In genomic region chr5:107496047-107496446, GRCm38 (mm10) we compare ENCODE assay signal across 19 mouse cellular contexts. TPM values are rescaled to one million over a fixed set of nuclear protein-coding genes. Genes with fewer than 3 reads are reported as not detected.
DNase-seq lines count a peak whose midpoint lies in the region; ATAC-seq and TF ChIP-seq lines count a peak whose summit lies in the region.
"Had no signal": no experiment of that assay in that cellular context is flagged by ENCODE, and none has a peak within 500 bp of the region (broad histone marks: within the 10 kb centered on the region; RNA-seq: fewer than 3 reads in every experiment).

No protein-coding gene starts in this region.

- no peak for ATAC-seq in forebrain, embryonic 13.5 days
- no peak for ATAC-seq in forebrain, embryonic 11.5 days (replicated peaks; ENCODE audit: low FRiP score)
- no peak for ATAC-seq in midbrain, embryonic 11.5 days (ENCODE audit: low FRiP score)
- ATAC-seq in midbrain, postnatal 0 days (ENCODE audit: low FRiP score), result no peak
- 0 out of 2 replicates have a peak, but pooled peaks have one; percentile 33 for ATAC-seq in forebrain, embryonic 15.5 days (replicated peaks)
- ATAC-seq: liver, embryonic 12.5 days had no signal

- no peak overlapping the region for H3K4me2 ChIP-seq in forebrain, embryonic 13.5 days
- no peak overlapping the region for H3K4me2 ChIP-seq in forebrain, embryonic 11.5 days (ENCODE audit: low read depth, low read length, severe bottlenecking)
- H3K4me2 ChIP-seq in midbrain, embryonic 11.5 days, result no peak overlapping the region
- H3K4me2 ChIP-seq in midbrain, postnatal 0 days (ENCODE audit: low read depth, low read length, poor library complexity, severe bottlenecking), result no peak overlapping the region
- H3K4me2 ChIP-seq in forebrain, embryonic 15.5 days (replicated peaks), result no peak overlapping the region
- H3K4me2 ChIP-seq: embryonic facial prominence, embryonic 12.5 days; heart, embryonic 13.5 days; kidney, embryonic 15.5 days; liver, embryonic 12.5 days; lung, embryonic 15.5 days; stomach, embryonic 15.5 days had no signal

- H3K27me3 ChIP-seq in forebrain, embryonic 13.5 days, result no peaks in the 10 kb centered on the region
- no peaks in the 10 kb centered on the region for H3K27me3 ChIP-seq in forebrain, embryonic 11.5 days (ENCODE audit: control insufficient read depth, insufficient read depth, low read length)
- no peaks in the 10 kb centered on the region for H3K27me3 ChIP-seq in midbrain, embryonic 11.5 days (ENCODE audit: control insufficient read depth, insufficient read depth, low read length)
- no peaks in the 10 kb centered on the region for H3K27me3 ChIP-seq in midbrain, postnatal 0 days (ENCODE audit: insufficient read depth, low read length)
- no peaks in the 10 kb centered on the region for H3K27me3 ChIP-seq in cerebellum, adult 2 months (ENCODE audit: control insufficient read depth, insufficient read depth, low read length)
- H3K27me3 ChIP-seq in forebrain, embryonic 15.5 days, result no peaks in the 10 kb centered on the region
- H3K27me3 ChIP-seq: CH12.LX; embryonic facial prominence, embryonic 12.5 days; heart, embryonic 13.5 days; kidney, embryonic 15.5 days; liver, embryonic 12.5 days; lung, embryonic 15.5 days; stomach, embryonic 15.5 days had no signal

- H3K4me3 ChIP-seq in forebrain, embryonic 13.5 days, result no peak overlapping the region
- no peak overlapping the region for H3K4me3 ChIP-seq in forebrain, embryonic 11.5 days (ENCODE audit: low read depth, low read length)
- no peak overlapping the region for H3K4me3 ChIP-seq in midbrain, embryonic 11.5 days (ENCODE audit: low read depth, low read length)
- H3K4me3 ChIP-seq in midbrain, postnatal 0 days (ENCODE audit: low read depth, low read length), result no peak overlapping the region
- H3K4me3 ChIP-seq in cerebellum, adult 2 months (replicated peaks; ENCODE audit: insufficient read depth, low read depth, low read length), result no peak overlapping the region
- H3K4me3 ChIP-seq in forebrain, embryonic 15.5 days, result no peak overlapping the region
- H3K4me3 ChIP-seq: embryonic facial prominence, embryonic 12.5 days; heart, embryonic 13.5 days; kidney, embryonic 15.5 days; liver, embryonic 12.5 days; lung, embryonic 15.5 days; myocyte; stomach, embryonic 15.5 days had no signal

- no peak for DNase-seq in forebrain, embryonic 11.5 days (ENCODE audit: low spot score)
- peak; percentile 83 for DNase-seq in midbrain, embryonic 11.5 days (ENCODE audit: low spot score, missing footprints)
- no peak for DNase-seq in midbrain, postnatal 0 days (ENCODE audit: low spot score)
- DNase-seq in cerebellum, adult 2 months, result peak; percentile 79 to 92
- no peak for DNase-seq in ovary, postnatal 14 days (ENCODE audit: low spot score)
- DNase-seq in thymus, postnatal 36 days, result no peak
- DNase-seq: adrenal gland, adult 2 months; heart, postnatal 36 days had no signal

- peak overlapping the region; percentile 31; the same call in 1 of the 2 replicates for H3K27ac ChIP-seq in forebrain, embryonic 13.5 days
- H3K27ac ChIP-seq in forebrain, embryonic 11.5 days (ENCODE audit: low read depth, low read length), result no peak overlapping the region
- H3K27ac ChIP-seq in midbrain, embryonic 11.5 days (ENCODE audit: low read depth, low read length), result no peak overlapping the region; the same call in 1 of the 2 replicates
- H3K27ac ChIP-seq in midbrain, postnatal 0 days (ENCODE audit: low read depth, low read length), result no peak overlapping the region
- H3K27ac ChIP-seq in cerebellum, adult 2 months (ENCODE audit: insufficient read depth, low read length), result peak overlapping the region; percentile 93; the same call in 1 of the 2 replicates
- peak overlapping the region; percentile 9; the same call in 1 of the 2 replicates for H3K27ac ChIP-seq in forebrain, embryonic 15.5 days (replicated peaks)
- H3K27ac ChIP-seq: embryonic facial prominence, embryonic 12.5 days; heart, embryonic 13.5 days; kidney, embryonic 15.5 days; liver, embryonic 12.5 days; lung, embryonic 15.5 days; stomach, embryonic 15.5 days had no signal

- no peak for TF ChIP-seq CTCF in midbrain, postnatal 0 days (IDR thresholded peaks at IDR 0.05)
- TF ChIP-seq CTCF in cerebellum, adult 2 months (IDR thresholded peaks at IDR 0.05; ENCODE audit: borderline replicate concordance, insufficient read depth, low read depth, low read length), result no peak

- no peak for TF ChIP-seq POLR2A in cerebellum, adult 2 months (IDR thresholded peaks at IDR 0.05; ENCODE audit: borderline replicate concordance, insufficient read depth, low read length)

- no peak overlapping the region for H3K9ac ChIP-seq in forebrain, embryonic 13.5 days
- H3K9ac ChIP-seq in forebrain, embryonic 11.5 days (ENCODE audit: low read length), result no peak overlapping the region
- no peak overlapping the region for H3K9ac ChIP-seq in midbrain, embryonic 11.5 days (ENCODE audit: low read length)
- no peak overlapping the region for H3K9ac ChIP-seq in midbrain, postnatal 0 days (replicated peaks; ENCODE audit: low read length, poor library complexity, severe bottlenecking)
- H3K9ac ChIP-seq in forebrain, embryonic 15.5 days (replicated peaks), result no peak overlapping the region
- H3K9ac ChIP-seq: embryonic facial prominence, embryonic 12.5 days; heart, embryonic 13.5 days; kidney, embryonic 15.5 days; liver, embryonic 12.5 days; lung, embryonic 15.5 days; stomach, embryonic 15.5 days had no signal

- H3K9me3 ChIP-seq in forebrain, embryonic 13.5 days (replicated peaks), result no peaks in the 10 kb centered on the region
- no peaks in the 10 kb centered on the region; the same call in 1 of the 2 replicates for H3K9me3 ChIP-seq in forebrain, embryonic 11.5 days (ENCODE audit: control insufficient read depth, low read length)
- no peaks in the 10 kb centered on the region for H3K9me3 ChIP-seq in midbrain, embryonic 11.5 days (ENCODE audit: control insufficient read depth, low read length)
- no peaks in the 10 kb centered on the region for H3K9me3 ChIP-seq in midbrain, postnatal 0 days (ENCODE audit: low read length)
- no peaks in the 10 kb centered on the region for H3K9me3 ChIP-seq in forebrain, embryonic 15.5 days
- H3K9me3 ChIP-seq: kidney, embryonic 15.5 days; liver, embryonic 12.5 days; lung, embryonic 15.5 days; stomach, embryonic 15.5 days had no signal

- 76% methylated on average over 2 of the region's 2 CpGs for WGBS in forebrain, embryonic 13.5 days
- WGBS in forebrain, embryonic 11.5 days, result 85% methylated on average over 2 of the region's 2 CpGs
- WGBS in midbrain, embryonic 11.5 days, result 84% methylated on average over 2 of the region's 2 CpGs
- 86% methylated on average over 2 of the region's 2 CpGs for WGBS in midbrain, postnatal 0 days
- WGBS in cerebellum, adult 2 months, result 30% methylated on average over 2 of the region's 2 CpGs
- WGBS in forebrain, embryonic 15.5 days, result 73% methylated on average over 2 of the region's 2 CpGs

- H3K4me1 ChIP-seq in forebrain, embryonic 13.5 days, result peaks cover 36% of the 10 kb centered on the region
- peaks cover 7% of the 10 kb centered on the region for H3K4me1 ChIP-seq in forebrain, embryonic 11.5 days (replicated peaks; ENCODE audit: control insufficient read depth, insufficient read depth, low read length)
- H3K4me1 ChIP-seq in midbrain, embryonic 11.5 days (ENCODE audit: control insufficient read depth, insufficient read depth, low read length), result peaks cover 10% of the 10 kb centered on the region; the same call in 1 of the 2 replicates
- peaks cover 4% of the 10 kb centered on the region; the same call in 1 of the 2 replicates for H3K4me1 ChIP-seq in midbrain, postnatal 0 days (ENCODE audit: insufficient read depth, low read length)
- H3K4me1 ChIP-seq in cerebellum, adult 2 months (ENCODE audit: control insufficient read depth, insufficient read depth, low read length), result peaks cover 9% of the 10 kb centered on the region
- H3K4me1 ChIP-seq in forebrain, embryonic 15.5 days, result peaks cover 35% of the 10 kb centered on the region
- H3K4me1 ChIP-seq: heart, embryonic 13.5 days; kidney, embryonic 15.5 days; liver, embryonic 12.5 days; lung, embryonic 15.5 days; stomach, embryonic 15.5 days had no signal

- H3K36me3 ChIP-seq in forebrain, embryonic 13.5 days (ENCODE audit: poor library complexity, severe bottlenecking), result 0 out of 2 replicates have a peak, but pooled peaks cover 3% of the 10 kb centered on the region
- H3K36me3 ChIP-seq in forebrain, embryonic 11.5 days (ENCODE audit: control insufficient read depth, insufficient read depth, low read length), result no peaks in the 10 kb centered on the region
- no peaks in the 10 kb centered on the region for H3K36me3 ChIP-seq in midbrain, embryonic 11.5 days (ENCODE audit: control insufficient read depth, insufficient read depth, low read length)
- H3K36me3 ChIP-seq in midbrain, postnatal 0 days (ENCODE audit: insufficient read depth, low read length), result no peaks in the 10 kb centered on the region; the same call in 1 of the 2 replicates
- H3K36me3 ChIP-seq in forebrain, embryonic 15.5 days, result no peaks in the 10 kb centered on the region
- H3K36me3 ChIP-seq: stomach, embryonic 15.5 days had no signal

RNA-seq across cellular contexts. Expression of gene Gm42669, which starts 11.4 kb away (rescaled TPM):
- 0.57 and 0.71 TPM in 2 replicates for polyA plus RNA-seq in forebrain, embryonic 13.5 days (2015; fragmentation: Nextera tagmentation; extraction: Ambion mirVana)
- 0.48 and 0.63 TPM in 2 replicates for polyA plus RNA-seq in forebrain, embryonic 11.5 days (2014; fragmentation: Nextera tagmentation; extraction: Ambion mirVana)
- 0.18 and 0.31 TPM in 2 replicates for polyA plus RNA-seq in midbrain, embryonic 11.5 days (2014; fragmentation: Nextera tagmentation; extraction: Ambion mirVana)
- total RNA-seq in midbrain, postnatal 0 days (2014; rRNA removed), result 0.66 and 3.4 TPM in 2 replicates
- polyA plus RNA-seq in midbrain, postnatal 0 days (2015; fragmentation: Nextera tagmentation; extraction: Ambion mirVana), result 0.28 and 0.72 TPM in 2 replicates
- 0.23 and 0.46 TPM in 2 replicates for polyA plus RNA-seq in cerebellum, adult 2 months (2012; rRNA removed)
- 0.43 and 0.52 TPM in 2 replicates for polyA plus RNA-seq in forebrain, embryonic 15.5 days (2015; fragmentation: Nextera tagmentation; extraction: Ambion mirVana)
- total RNA-seq: adrenal gland, adult 2 months had no signal
- polyA plus RNA-seq: adrenal gland, adult 2 months; liver, embryonic 12.5 days had no signal

RNA-seq across cellular contexts. Expression of gene 1700028K03Rik, which starts 38.5 kb away (rescaled TPM):
- 0.06 and 0.11 TPM in 2 replicates for polyA plus RNA-seq in forebrain, embryonic 13.5 days (2015; fragmentation: Nextera tagmentation; extraction: Ambion mirVana)
- 0.16 TPM in 1 of 2 replicates, not detected in the other for polyA plus RNA-seq in forebrain, embryonic 11.5 days (2014; fragmentation: Nextera tagmentation; extraction: Ambion mirVana)
- 0.19 and 0.22 TPM in 2 replicates for polyA plus RNA-seq in midbrain, embryonic 11.5 days (2014; fragmentation: Nextera tagmentation; extraction: Ambion mirVana)
- total RNA-seq in midbrain, postnatal 0 days (2014; rRNA removed), result 0.16 and 0.33 TPM in 2 replicates
- 0.16 and 0.17 TPM in 2 replicates for polyA plus RNA-seq in midbrain, postnatal 0 days (2015; fragmentation: Nextera tagmentation; extraction: Ambion mirVana)
- 0.21 and 0.32 TPM in 2 replicates for polyA plus RNA-seq in cerebellum, adult 2 months (2012; rRNA removed)
- polyA plus RNA-seq in forebrain, embryonic 15.5 days (2015; fragmentation: Nextera tagmentation; extraction: Ambion mirVana), result 0.19 and 0.31 TPM in 2 replicates
- total RNA-seq: adrenal gland, adult 2 months; CH12.LX; heart, postnatal 36 days; megakaryocyte, adult 5-6 weeks had no signal
- polyA plus RNA-seq: myocyte had no signal

RNA-seq across cellular contexts. Expression of gene Btbd8, which starts 58.2 kb away (rescaled TPM):
- 14.5 and 14.6 TPM in 2 replicates for polyA plus RNA-seq in forebrain, embryonic 13.5 days (2015; fragmentation: Nextera tagmentation; extraction: Ambion mirVana)
- polyA plus RNA-seq in forebrain, embryonic 11.5 days (2014; fragmentation: Nextera tagmentation; extraction: Ambion mirVana), result 9.4 and 10.0 TPM in 2 replicates
- polyA plus RNA-seq in midbrain, embryonic 11.5 days (2014; fragmentation: Nextera tagmentation; extraction: Ambion mirVana), result 10.0 and 11.2 TPM in 2 replicates
- 38.9 and 43.9 TPM in 2 replicates for total RNA-seq in midbrain, postnatal 0 days (2014; rRNA removed)
- polyA plus RNA-seq in midbrain, postnatal 0 days (2015; fragmentation: Nextera tagmentation; extraction: Ambion mirVana), result 23.5 and 24.9 TPM in 2 replicates
- polyA plus RNA-seq in cerebellum, adult 2 months (2012; rRNA removed), result 32.9 and 33.6 TPM in 2 replicates
- 24.4 and 25.1 TPM in 2 replicates for polyA plus RNA-seq in forebrain, embryonic 15.5 days (2015; fragmentation: Nextera tagmentation; extraction: Ambion mirVana)

Comparison
In these comparisons a context has a peak if more than half of its experiments do, and no peak if none do; other contexts are left out.
1. H3K27ac ChIP-seq: peak in forebrain, embryonic 13.5 days (single experiment), cerebellum, adult 2 months (single experiment) and forebrain, embryonic 15.5 days (single experiment); none in forebrain, embryonic 11.5 days (single experiment), midbrain, embryonic 11.5 days (single experiment) and midbrain, postnatal 0 days (single experiment).
2. DNase-seq: peak in midbrain, embryonic 11.5 days (single experiment) and cerebellum, adult 2 months (2 of 2); none in forebrain, embryonic 11.5 days (single experiment), midbrain, postnatal 0 days (single experiment), ovary, postnatal 14 days (single experiment) and thymus, postnatal 36 days (0 of 2).